Mouse (Mus musculus) induced T-regulatory cell, adult 2 months (primary cell): ENCODE measurements around the gene Etv1.
A peak's percentile ranks its signal among the peaks of the same experiment; 100 is the strongest.

ENCODE experiments used
- DNase-seq: peaks from one replicate; pipeline ENCODE4 v3.0.0-alpha.2; 2012; ENCODE audit warnings: low read depth

Etv1 gene

DNA sequence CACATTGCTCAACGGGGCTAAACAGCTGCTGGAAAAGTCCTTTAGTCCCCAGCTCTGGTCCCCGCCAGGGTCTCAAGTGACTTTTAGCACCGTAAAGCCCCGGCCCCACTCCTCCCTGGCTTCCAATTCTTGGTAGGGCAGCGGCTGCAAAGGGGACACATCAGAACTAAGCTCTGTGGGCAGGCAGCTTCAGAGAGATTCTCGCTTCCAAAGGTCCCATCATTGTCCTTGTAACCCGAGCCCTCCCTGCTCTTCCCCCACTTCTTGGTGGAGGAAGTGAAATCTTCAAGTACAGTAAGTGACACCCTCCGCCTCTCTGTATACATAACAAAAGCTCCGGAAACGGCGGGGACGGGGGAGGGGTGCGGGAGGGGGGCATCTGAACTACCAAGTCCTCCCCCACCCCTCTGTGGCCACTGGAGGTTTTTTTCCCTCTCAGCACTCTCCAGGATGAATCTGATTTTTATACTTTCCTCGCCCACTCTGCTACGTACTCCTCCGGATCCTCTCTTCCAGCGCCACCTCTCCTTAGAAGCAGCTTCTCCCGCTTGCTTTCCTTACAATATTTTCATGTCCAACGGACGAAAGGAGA is at the start of gene Etv1:
TSS of gene Etv1 (plus strand) at position 195 of the 592 bp plus-strand sequence.
- peak; percentile 56 for DNase-seq

DNA sequence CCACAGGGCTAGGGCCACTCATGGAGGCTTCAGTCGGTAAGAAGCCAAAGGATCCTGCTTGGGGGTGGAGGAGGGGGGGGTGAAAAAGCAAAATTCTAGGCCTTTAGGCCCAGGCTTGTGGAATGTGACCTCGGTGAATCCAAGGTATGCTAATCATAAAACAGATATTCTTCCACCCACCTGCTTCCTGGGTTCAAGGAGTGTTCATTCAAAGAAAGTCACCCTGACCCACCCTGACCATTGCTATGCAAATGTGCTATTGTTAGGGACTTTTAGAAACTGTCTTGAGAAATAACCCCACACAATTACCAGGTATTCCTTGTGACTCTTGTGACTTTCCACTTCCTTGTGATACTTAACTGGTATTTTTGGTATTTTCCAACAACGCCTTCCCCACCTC is 49.5 kb upstream of the Etv1 start:
- DNase-seq = no peak

DNA sequence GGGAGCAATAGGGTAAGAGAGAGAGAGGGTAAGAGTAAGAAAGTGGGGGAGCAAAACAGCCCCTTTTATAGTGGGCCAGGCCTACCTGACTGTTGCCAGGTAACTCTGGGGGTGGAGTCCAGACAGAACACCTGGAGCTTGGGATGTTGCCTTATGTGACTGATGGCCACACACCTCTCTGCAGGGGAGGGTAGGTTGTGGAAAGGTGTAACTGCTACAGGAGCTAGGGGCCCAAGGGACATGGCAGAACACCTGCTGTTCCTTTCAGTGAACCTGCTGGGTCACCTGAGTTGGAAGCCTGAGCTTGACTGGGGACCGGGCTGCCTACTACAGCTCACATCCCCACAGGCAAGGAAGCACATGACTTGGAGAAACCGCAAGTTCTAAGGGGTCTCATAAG is 48.4 kb upstream of the Etv1 start:
- DNase-seq = no peak

DNA sequence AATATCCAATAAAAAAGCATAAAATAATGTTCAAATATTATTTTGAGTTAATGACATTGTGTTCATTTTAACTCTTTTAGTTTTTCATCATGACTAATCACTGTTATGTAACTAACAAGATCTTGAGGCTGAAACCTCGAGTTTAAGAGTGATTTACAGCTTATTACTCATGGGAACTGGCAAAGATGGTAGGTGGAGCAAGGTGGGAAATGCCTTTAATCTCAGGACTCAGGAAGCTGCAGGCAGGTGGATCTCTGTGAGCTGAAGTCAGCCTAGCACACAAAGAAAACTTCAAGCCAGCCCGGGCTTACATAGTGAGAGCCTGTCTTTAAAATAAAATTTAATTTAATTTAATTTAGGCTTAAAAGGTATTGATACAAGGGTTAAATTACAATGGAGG is 19.9 kb upstream of the Etv1 start:
- no peak for DNase-seq

DNA sequence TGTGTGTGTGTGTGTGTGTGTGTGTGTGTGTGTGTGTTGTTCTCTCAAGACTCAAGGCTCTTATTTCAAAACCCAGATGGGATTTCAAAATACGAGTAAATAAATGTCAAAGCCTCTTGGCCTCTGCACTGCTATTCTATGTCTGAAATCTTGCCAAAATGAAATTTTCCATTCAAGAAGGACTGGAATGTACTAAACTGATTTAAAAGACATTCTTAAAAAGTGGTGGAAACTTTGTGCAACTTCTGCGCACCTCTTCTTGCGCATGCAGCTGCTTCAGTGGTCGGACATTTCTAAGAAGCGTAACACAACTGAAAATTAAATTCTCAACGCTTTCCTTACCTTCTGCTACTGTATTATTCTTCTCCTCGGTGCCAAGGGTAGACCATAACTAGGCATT is 1.9 kb upstream of the Etv1 start:
- DNase-seq = peak; percentile 4

DNA sequence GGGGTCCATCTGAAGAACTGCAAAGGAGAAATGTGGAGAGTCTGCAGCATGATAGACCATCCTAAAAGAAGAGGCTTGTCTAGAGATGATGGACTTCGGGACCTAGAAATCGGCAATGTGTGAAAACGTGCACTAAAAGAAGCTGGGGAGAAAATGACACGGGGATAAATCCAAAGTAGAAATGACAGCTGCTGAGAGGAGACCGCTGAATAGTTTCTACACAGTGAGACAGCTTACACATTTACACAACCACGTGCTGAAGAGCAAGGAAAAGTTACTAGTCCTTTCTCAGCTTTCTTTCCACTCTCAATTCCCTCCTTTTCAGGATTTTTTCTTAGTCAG is 1.3 kb upstream of the Etv1 start:
- no peak for DNase-seq

DNA sequence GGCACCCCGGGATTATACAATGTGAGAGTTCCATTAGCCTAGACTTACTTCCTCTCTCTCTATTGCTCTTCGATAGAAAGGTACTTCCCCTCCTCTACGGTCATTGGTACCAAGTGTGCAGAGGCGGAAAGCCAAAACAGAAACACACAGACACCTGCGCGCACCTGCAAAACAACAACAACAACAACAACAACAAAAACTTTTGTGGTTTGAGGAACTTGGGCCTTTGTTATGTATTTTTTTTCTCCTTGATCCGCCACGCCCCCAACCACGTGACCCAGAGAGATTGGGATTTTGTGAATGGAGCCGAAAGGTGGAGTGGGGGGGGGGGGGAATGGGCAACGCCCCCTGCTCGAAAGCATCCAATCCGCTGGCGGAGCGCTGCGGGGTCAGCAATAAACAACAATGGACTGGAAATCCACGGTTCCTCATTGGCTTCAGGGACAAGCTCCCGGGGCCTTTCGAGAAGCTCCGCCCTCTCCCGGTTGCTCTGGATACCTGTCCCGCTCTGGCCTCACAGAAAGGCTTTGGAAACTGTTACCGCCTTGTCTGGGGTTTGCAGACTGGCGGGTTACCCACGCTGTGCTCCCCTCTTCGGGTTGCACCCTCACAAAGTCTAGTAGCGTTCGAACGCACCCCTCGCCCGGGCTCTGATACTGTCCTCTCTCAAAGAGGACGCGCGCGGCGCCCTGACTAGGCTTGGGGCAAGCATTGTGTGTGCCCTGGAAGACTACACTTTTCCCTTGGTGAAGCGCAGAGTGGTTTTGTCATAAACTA is 693 bp upstream of the Etv1 start:
- peak; percentile 62 for DNase-seq

DNA sequence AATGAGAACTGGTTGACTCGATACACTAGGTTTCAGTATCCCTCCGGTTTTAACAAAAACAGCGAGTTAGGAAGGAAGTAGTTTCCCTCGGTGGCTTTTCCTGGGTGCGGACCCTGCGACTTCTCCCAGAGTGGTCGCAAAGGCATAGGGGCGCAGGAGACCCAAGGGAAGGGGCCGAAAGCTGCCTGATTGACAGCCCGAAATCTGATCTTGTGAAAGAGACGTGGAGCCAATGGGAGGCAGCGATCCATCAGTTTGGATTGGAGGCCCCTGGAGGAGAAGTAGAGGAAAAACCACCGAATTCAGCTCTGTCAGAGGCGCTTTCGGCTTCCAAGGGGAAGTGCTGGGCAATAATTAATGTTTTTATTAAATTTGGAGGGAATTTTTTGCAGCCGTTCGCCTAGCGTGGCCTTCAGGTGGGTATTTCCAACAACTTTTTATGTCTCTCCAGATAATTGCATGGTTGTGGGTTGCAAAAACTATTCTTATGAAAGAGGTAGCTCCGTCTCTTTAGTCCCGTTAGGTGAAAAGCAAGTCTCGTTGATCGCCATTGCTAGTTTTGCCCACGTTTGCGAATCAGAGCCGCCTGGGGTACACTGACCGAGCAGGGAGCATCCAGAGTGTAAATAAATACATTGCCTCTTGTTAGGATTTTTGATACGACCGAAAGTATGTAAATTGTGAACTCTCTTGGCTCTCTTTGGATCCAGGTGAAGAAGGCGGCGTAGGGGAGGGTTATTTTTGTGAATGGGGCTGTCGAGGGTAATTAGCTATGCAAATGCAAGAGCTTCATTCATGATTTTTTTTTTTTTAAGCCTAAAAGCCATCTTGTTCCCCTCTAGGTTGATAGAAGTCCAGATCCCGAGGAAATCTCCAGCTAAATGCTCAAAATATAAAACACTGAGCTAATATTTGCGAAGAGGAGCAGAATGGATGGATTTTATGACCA is 1.1 kb downstream of the Etv1 start:
- peak; percentile 31 for DNase-seq

DNA sequence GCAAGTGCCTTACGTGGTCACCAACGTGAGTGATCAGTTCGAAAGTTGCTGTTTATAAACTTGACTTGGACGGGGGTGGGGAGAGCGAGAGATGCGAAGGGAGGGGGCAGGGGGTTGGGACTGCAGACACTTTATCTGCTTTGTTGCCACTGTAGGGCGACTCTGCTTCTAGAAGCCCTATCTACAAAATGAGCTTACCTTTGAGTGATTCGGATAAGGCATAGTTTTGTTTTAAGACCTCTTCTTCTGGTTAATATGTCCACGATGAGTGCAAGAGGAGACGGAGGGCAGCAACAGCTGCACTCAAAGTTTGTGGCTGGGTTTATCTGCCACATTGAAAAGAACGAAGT is 1.8 kb downstream of the Etv1 start:
- peak; percentile 17 for DNase-seq

DNA sequence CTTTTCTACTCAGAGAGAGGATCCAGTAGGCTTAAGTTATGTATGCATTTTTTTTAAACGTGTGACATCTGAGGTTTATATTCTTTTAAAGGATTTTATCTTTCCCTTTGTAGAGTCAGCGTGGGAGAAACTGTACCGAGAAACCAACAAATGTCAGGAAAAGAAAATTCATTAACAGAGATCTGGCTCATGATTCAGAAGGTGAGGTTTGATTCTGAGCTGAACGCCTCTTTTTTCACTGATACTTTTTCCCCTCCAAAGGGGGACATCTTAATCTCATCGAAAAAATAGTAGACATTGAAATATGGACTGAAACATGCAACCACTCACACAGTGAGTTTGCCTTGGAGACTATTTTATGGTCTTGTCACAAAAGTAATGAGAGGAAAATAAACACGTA is 2.5 kb downstream of the Etv1 start:
- DNase-seq = no peak

DNA sequence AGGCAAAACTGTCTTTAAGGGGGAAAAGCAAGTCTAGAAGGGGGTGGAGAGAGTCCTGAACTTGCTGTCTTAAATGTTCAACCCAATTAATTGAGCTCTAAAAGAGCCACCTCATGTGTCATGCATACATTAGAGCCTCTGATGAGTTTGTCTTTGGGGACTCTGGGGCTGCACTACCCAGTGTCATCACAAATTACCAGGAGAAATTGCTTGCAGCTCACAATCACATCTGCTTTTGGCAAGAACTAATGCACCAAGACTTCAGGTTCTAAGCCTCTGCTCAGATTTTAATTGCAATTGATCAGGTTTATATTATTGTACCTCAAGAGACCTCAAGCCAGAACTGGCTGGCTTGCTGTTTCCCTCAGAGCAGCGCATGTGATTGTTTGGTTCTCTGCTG is 4.1 kb downstream of the Etv1 start:
- DNase-seq = no peak

DNA sequence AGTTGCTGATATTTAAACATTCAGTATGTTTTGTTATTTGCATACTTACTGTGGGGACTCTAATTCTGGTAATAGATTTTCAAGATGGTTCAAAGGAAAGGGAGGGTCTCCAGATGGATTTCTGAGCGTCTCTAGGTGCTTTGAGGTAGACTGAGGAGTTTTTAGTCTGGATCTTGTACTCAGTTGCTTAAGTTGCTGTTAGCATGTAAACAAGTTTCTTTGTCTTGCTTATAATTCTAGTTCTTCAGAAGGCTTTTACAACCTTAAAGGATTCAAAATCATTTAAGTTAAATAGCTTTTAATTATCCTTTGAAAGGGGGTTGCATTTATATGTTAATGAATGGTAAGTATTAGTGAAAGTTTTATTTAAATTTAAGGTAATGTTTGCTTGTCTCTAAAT is 5.0 kb downstream of the Etv1 start:
- DNase-seq = no peak

DNA sequence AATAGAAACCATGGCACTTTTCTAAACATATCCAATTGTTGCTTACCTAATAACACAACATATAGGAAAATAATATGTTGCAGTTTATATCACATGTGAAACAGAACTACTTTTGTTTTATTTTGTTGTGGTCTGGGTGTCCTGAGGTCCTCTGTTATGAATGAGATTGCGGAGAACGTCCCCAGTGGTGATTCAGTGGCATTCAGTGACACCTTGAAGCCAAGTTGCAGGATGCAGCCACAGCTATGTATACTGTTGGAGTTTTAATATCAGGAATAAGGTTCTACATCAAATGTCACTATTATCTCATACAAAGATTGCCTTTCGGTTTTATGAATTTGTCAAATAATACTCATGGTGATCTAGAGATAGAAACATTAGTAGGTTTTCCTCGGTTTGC is 7.4 kb downstream of the Etv1 start:
- no peak for DNase-seq

DNA sequence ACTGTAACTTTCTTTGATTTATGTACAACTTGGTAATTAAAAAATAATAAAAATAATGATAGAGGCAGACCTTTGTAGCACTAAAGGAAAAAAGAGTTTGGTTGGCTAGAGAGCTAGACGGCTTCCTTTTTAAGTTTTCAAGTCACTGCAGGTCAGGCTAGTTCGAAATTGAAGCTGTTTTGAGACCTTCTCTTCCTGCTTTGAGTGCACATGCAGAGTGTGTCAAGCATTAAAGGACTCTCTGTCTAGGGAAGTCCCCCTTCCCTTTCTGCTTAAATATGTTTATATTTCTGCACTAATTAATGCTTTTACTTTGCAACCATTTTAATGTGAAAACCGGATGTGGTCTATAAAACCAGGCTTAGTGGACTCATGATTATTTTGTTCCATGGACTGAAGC is 8.5 kb downstream of the Etv1 start:
- no peak for DNase-seq

DNA sequence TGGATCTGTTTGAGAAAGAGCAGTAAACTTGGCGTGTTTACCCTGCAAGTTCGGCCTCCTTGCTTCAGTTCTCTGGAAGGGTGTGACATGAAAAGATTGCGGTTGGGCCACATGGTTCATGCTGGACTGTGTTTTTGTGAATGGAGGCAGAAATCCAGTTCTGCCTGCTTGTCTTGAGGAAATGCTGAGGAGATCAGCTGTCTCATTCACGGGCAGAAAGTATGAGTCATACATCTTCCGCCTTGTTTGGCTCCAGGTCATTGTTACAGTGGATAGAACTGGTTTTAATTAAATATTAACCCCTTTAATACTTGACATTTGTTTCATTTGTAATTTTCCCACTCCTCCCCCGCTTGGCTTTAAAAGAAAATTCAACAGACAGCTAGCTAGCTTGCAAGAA is 9.4 kb downstream of the Etv1 start:
- DNase-seq = no peak

DNA sequence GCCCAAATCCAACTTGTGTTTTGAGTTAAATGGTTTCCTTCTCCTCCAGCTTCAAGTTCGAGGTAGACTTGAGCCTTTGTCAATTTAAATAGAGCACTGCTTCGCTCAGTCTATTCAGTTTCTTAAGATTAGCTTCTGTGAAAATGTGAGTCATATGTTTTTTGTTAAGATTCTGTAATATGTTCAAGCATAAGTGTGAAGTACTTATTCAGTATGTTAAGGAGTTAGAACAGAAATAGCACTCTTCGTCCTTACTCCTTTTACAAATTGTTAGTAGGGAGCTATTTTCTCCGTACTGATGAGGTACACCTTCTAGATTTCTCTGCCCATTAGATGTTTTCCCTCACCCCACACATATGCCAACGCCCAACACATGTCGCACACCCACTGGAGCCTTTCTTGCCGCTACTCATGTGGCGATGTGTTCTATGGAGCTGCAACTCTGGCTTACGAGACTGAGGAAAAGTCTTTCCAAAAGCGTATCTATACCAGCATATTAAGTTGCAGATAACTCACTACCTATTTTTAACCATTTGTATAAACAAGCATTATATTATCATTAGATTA is 10.7 kb downstream of the Etv1 start:
- no peak for DNase-seq

DNA sequence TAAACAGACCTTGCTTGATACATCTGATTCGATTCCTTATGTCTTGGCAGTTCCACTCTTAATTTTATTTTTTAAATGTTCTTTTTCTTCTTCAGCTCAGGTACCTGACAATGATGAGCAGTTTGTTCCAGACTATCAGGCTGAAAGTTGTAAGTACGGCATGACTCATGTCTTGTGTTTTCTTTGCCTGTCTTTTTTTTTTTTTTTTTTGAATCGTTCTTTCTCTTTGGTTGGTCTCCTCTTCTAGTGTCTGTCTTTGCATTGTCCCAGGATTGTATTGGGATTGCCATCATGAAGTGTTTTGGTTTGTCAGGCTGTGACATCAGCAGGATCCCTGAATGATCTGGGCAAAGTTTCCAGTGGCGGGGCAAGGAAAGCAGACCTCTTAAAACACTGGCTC is 13.9 kb downstream of the Etv1 start:
- no peak for DNase-seq

DNA sequence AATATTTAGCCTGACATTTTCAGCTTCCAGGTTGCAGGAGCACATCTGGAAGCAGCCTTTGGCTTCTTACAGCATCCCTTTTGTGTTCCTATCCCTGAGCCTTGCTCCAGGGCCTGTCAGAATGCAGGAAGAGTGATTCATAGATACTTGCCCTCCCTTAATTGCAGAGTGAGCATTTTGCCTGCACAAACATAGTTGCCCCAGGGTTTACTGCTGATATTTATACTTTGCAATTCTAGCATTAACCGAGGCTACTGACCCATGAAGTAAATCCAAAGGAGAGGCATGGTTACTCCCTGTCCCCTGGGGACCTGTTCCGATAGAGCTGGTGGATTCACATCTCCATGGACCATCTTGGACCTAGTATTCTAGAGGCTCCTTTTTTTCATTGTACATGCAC is 14.5 kb downstream of the Etv1 start:
- DNase-seq = no peak

DNA sequence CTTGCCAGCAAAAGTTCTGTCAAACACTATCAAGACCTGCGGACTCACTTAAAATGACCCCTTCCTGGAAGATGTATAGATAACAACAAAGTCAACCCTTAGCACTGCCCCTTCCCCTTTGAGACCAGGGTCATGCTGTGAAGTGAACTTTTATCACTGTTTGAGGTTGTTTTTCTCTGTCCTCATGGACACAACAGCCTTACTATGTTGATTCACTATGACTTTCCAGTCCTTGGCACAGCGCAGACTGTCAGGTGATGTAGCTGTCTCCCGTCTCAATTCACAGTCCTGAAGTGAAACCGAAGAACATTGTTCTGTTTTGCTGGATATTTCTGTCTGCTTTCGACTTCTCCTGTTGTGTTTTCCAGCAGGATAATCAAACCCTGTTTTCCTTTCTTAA is 27.9 kb downstream of the Etv1 start:
- DNase-seq = no peak

DNA sequence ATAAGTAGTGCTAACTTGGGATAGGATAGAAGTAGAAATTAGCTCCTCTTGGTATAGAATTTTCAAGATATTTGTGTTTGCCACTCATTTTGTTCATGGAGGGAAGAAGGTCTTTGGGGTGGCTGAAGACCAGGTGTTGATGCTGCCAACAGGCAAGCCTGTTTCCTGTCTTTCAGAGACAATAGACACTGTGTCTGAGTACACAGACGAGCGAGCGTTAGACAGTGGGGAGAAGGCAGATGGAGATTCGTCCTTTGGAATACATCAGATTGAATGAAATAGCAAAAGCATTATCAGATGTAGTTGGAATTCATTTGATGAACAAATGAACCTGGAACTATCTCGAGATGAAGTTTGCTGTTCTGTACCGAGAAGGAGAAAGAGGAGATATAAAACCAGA is 33.2 kb downstream of the Etv1 start:
- no peak for DNase-seq

DNA sequence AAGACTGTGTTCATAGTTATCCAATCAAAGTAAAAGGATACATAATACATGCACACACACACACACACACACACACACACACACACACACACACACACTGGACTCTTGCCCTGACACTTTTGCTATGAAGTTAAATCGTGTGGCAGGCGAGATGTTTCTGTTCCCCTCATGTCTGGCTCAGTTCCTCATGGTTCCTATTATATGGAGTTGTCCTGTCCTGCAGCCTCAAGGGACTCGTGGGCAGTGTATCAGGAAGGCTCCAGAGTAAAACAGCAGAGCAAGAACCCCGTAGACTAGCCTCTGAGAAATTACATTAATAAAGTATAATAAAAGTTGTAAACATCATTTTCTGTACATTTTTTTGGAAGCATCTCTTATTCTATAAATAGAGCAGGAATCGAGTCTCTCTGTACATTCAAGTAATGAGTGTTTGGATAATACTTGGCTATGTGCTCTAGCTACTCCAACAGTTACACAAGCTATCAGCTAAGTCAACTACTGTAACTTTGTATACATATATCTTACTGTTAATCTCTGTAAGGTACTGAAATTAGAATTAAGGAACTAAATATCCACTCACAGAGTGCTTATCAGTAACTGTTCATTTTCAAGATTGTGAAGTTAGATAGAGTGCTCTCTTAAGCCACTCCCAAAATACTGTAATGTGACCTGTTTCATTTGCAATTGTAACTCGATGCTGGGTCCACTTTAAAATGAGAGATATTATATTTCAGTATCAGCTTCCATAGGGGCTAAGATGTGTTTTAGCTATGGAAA is 35.0 kb downstream of the Etv1 start:
- no peak for DNase-seq

DNA sequence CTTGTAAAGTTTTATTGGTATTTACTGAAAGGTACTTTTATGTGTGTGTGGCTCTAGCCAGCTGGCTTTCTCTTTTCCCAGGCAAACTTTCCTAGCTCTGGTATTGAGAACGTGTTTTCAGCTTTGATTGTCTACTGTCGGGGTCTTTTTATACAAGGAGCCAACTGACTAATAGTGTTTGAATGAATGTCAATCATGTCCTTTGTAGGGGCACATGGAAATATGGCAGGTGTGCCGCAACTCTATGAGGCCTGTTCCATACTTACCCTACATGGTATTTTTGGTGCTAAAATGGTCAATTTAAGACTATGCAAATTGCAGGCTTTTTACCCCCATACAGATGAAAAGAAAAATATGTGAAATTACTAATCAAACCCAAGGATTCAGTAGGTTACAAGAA is 37.1 kb downstream of the Etv1 start:
- DNase-seq = no peak
